Mouse (Mus musculus) layer of hippocampus, adult 11-12 months (tissue): ENCODE data around the gene 4930539E08Rik.

ENCODE experiments used
- DNase-seq: peaks from one replicate; pipeline ENCODE4 v3.0.0; 2022; ENCODE audit warnings: low spot score

Gene 4930539E08Rik

DNA sequence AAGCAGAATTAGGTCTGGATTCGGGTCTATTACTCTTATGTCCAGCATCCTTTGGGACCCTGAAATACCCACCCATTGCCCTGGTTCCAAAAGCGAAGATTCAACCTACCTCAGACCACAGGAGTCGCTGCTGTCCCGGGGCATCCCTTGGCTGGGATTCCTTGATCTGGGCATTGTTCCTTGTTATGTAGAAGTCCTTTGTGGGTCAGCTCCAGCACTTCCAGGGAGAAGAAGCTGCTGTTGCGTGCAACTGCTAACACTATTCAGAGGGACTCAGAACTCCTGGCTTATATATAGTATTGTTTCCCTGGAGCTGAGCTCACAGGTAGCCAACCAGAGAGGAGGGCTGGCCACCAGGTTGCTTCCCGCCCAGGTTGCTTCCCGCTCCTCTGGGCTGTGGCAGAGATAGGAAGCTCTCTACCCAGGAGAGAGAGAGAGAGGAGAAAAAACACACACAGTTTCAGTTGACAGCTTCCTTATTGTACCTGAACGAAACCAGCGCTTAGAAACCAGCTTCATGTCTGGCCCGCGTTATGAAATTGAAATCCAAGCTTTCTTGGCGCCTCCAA lies at the start of gene 4930539E08Rik:
Gene 4930539E08Rik (minus strand): TSS at position 265 of the 569 bp plus-strand sequence.
- DNase-seq = no peak

DNA sequence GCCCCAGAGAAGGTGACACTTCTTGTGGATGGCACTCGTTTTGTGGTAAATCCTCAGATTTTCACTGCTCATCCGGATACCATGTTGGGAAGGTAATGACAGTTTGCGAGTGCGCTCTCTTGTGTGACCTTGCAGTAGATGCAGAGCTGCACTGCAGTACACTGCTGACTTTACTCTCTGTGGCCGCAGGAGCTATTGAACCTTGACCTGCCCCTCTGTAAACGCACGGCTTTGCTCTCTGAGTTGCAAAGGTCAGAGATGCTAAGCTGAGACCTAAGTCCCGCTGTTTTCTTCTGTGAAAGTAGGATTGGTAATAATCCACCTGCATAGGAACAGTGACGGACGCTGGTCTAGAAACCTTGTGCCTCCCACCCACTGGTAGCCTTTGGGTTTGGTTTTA lies 46.5 kb upstream of the 4930539E08Rik start:
- DNase-seq = no peak

DNA sequence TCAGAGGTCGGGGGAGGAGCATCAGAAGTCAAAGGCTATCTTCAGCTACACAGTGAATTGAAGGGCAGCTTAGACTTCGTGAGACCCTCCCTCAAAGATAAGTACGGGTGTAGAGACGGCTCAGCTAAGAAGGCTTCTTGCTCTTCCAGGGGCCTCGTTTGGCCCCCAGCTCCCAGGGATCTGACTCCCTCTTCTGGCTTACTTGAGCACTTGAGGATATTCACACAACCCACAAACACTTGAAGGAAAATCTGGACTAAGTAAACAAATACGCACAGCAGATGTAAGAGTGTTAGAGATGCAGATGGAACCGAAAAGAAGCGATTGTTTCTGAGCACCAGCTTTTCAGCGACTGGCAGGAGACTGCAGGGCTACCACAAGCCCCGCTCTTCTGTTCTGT lies 45.5 kb upstream of the 4930539E08Rik start:
- DNase-seq = no peak

DNA sequence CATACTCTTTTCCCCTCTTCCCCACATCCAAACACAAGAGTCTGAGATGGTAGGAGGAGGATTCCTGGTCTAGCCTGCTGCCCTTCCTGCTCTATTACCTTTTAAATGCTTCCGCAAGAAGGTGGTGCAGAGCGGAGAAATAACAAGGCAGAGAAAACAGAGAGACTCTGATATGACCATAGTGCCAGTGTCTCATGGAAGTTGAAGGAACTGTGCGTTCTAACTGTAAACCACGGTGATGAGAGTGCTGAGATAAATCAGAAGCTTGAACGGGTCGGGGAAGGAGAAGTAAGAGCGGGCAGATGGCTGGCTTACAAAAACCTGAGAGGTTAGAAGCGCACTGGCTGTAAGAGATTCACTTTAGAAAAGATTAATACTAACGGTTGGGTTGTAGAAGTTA lies 39.3 kb upstream of the 4930539E08Rik start:
- DNase-seq = no peak

DNA sequence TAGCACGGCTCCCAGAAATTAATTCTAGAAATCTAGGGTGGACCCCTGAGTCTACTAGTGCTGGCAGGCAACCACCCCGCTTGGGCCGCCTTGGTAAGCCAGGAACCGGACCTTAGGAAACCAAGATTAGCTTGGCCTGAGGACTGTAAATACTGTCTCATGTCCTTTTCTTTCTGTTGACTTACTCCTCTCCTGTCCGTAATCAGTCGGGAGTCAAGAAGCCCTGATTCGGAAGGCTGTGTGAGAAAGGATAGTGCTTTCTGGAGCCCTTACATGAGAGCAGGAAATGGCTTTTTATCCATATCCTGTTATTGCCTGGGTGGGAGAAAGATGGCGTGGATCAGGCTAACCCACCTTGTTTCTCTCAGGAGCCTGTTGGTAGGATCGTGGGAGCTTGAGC lies 38.1 kb upstream of the 4930539E08Rik start:
- DNase-seq = no peak

DNA sequence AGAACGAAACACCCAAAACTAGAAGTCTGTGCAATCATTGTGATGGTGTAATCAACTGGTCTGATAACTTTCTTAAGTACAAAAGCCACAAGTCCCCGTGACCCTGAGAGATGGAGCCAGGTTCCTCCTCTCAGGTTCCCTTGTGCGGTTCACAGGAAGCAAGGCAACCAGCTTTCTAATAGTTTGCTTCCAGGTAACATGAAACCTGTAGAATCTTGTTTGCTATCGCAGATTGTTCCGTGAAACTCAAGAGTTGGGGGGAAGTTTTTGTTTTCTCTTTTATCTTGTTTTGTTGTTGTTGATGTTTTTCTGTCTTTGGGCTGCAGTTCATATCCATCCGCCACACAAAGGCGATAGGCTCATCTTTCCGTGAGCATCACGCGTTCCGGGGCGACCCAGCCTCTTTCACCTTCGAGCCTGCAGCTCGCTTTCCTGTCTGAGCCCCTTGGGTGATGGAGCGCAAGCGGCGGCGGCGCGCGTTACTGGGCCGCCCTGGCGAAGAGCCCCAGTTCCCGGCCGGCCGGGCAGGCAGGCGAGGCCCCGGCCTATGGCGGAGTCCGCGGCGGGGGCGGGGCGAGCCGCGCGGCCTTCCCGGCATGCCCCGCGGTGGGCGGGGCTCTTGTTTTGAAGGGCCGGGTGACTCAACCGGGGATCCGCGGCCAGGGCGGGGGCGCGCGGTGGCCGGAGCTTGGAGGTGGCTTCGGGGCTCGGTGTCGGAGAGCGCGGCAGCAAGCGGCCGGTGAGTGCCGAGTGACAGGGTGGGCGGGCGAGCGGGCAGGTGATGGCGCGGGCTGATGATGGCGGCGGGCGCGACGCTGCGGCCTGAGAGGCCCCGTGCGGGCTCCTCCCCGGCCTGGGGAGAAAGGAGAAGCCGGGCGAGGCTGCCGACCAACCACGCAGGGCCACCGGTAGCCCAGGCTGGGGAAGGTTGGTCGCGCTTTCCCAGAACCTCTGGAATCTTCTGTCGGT lies 37.0 kb upstream of the 4930539E08Rik start, which contains the start of gene Kctd20:
Gene Kctd20 (plus strand): TSS at position 120 of the 969 bp plus-strand sequence.
- DNase-seq = peak; percentile 92

DNA sequence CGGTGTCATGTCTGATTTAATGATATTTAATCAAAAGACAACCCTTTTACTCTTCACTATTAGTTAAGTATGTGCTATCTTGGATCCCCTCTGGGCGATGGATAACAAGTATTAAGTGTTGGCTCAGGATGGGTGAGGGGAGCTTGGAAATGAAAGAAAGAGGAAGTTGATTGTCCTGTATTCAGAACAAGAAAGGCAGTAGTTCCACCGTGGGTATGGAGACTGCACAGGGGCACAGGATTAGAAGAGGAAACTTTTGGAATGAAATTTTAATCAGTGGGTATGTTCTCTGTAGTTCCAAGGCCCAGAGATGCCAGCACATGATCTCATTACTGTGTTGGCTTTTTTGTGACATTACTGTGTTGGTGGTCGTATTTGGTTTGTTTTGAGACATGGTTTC lies 35.6 kb upstream of the 4930539E08Rik start:
- no peak for DNase-seq

DNA sequence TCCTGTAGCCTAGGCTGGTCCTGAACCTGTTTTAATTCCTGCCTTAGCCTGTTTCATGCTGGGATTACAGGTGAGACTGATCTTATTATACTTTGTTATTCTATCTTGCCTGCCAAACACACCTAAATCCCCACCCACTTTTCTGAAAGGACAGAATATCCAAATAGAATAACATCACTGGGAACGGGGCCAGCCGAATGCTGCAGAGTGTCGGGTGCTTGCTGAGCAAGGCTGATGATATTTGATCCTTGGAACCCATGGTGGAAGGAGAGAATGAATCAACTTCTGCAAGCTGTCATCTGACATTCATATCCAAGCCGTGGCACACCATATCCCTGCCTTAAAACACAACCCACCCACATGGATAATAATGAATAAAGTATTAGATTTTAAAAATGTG lies 33.5 kb upstream of the 4930539E08Rik start:
- peak; percentile 48 for DNase-seq

DNA sequence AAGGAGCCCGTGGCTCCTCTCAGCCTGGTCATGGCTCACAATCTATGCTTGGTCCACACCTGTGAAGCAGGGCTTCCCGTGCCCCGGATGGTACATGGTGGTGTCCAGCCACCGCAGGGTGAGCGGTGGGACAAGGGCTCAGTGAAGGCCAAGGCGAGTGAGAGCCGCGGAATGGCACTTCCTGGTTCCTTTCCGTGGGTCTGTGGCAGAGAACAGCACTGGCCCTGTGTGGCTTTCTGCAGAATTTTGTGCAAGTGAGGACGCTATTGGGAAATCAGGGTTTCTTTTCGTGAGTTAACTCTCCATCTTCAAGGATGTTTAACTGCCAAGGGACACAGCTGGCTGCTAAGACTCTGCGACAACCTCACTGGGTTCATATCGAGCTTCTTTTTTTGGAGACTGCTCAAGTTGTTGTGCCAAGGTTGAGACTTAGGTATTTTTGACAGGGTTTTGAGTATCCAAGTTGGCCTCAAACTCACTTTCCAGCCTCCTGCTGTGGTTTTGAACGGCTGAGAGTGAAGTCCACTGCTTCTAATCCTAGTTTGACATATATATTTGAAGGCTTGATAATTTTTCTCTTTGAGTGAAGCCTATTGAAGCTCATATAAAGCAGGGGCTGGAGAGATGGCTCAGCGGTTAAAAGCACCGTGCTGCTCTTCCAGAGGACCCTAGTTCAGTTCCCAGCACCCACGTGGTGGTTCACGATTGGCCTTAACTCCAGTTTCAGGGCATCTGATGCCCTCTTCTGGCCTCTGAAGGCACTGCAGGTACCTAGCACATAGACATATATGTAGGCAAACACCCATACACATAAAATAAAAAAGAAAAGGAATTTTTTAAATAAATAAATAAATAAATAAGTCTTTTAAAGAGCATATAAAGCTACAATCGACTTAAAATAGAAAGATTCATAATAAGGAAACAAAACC lies 32.2 kb upstream of the 4930539E08Rik start:
- no peak for DNase-seq

DNA sequence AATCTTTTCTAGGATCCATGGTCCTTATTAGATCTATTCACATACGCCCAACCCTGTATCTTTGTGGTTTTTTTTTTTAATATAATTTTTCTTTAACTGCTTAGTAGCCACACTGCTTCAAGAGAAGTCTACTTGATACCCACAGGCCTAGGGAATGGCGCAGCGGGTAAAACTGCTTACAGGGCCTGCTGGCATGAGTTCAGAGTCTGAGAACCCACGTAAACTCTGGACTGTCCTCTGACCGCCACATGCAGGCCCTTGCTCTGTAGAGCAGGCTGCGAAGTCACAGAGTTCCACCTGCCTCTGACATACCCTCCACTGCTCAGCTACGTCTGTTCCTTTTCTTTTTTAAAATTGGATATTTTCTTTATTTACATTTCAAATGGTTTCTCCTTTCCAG lies 29.4 kb upstream of the 4930539E08Rik start:
- DNase-seq = no peak

DNA sequence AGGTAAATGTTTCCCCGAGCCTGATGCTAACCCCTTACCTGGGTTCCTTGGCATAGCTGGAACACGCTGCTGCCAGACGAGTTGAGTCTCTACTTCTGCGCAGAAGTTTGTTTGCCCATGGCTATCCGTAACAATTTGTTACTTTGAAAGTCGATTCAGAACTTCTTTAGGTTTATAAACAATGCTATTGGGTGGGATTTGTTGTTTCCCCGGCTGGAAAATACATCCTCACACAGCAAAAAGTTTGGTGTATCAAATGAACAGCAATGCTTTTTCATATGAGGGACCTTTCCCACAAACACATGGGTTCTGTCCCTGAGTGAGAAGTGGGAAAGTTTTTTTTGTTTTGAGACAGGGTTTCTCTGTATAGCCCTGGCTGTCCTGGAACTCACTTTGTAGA lies 28.6 kb upstream of the 4930539E08Rik start, which contains the start of gene Pxt1:
Gene Pxt1 (minus strand): TSS at position 101 of the 400 bp plus-strand sequence.
- no peak for DNase-seq

DNA sequence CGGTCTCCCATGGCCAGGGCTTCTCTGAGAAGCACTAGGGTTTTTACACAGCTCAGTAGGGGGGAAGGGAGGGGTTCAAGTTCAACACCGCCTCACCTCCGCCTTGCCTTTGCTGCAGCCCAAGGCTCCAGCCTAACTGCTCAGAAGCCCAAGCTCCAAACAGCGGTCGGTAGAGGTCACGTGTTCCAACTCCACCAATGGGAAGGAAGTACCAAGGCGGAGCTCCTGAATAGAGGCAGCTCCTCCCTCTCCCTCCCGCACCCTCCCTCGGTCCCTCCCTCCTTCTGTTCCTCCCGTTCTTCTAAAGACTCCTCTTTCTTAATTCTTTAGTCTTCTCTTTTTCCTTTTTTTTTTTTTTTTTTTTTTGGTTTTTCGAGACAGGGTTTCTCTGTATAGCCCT lies 27.0 kb upstream of the 4930539E08Rik start:
- DNase-seq = no peak

DNA sequence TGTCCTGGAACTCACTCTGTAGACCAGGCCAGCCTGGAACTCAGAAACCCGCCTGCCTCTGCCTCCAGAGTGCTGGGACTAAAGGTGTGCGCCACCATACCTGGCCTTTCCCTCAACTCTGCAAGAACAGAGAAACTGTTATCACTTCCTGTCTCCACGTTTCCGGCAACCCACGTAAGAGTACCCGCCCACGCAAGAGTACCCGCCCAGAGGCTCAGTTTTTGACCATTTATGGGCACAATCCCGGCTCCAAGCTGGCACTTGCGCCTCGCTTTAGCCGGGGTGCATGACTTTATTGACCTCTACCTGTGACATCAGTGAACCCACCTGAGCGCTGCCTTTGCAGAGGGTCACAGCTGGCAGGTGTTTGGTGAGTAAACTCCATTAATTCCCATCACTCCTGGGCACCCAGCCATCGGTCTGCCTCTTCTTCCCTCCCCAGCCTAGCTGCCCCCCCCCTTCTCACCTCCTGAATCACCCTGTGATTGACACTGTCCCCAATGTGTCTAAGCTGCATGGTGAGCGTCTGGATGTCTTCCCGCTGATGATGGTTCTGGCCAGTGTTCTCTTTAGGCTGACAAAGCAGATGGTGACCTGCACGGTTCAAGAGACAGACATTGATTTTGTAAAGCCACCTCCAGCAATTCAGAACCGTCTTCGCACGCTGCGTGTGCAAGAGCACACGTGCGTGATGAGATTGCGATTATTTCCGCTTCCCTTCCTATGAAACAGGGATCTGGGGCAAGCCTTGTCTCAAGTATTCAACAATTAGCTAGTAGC lies 25.8 kb upstream of the 4930539E08Rik start:
- no peak for DNase-seq

DNA sequence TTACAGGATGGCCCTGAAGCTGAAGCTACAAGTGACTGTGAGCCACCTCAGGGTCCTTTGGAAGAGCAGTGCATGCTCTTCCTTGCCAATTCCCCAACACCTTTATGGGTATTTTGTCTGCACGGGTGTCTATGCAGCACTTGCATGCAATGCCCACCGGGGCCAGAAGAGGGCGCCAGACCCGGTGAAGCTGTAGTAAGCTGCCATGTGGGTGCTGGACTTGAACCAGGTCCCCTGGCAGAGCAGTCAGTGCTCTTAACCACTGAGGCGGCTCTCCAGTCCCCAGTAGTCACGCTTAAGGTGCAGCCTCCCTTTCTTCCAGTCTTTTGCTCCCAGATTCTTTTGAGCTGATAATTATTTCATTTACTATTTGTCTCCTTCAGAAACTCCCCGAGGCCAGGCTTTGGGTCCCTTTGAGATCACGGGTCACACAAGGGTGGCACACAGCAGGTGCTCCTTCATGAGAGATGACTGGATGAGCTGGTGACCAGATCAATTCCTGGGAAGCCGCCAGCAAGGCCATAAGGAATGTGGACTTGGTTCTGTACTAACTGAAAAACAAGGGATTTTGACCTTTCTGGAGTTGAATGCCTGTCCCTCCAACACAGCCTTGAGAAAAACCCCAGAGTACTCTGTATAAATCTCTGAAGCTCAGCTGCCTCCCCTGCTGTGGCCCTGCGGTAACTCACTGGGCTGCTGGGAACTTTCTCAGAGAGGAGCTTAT lies 21.7 kb upstream of the 4930539E08Rik start:
- no peak for DNase-seq

DNA sequence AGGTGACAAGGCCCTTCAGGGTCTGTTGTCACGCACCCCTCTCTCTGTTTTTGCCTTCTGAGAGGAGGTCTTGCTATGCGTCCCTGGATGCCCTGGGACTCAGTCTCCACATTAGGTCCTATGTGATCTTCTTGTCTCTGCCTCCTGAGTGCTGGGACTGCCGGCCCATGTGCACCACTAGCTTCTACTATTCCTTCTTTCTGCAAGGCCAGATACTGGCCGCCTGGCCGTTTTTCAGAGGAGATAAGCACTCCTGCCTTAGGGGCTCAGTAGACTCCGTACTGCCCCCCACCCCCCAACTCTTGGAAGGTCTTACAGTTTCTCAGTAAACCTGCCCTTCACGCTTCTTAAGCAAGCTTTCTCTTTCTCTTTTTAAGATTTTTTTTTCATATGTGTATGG lies 21.0 kb upstream of the 4930539E08Rik start:
- DNase-seq = no peak

DNA sequence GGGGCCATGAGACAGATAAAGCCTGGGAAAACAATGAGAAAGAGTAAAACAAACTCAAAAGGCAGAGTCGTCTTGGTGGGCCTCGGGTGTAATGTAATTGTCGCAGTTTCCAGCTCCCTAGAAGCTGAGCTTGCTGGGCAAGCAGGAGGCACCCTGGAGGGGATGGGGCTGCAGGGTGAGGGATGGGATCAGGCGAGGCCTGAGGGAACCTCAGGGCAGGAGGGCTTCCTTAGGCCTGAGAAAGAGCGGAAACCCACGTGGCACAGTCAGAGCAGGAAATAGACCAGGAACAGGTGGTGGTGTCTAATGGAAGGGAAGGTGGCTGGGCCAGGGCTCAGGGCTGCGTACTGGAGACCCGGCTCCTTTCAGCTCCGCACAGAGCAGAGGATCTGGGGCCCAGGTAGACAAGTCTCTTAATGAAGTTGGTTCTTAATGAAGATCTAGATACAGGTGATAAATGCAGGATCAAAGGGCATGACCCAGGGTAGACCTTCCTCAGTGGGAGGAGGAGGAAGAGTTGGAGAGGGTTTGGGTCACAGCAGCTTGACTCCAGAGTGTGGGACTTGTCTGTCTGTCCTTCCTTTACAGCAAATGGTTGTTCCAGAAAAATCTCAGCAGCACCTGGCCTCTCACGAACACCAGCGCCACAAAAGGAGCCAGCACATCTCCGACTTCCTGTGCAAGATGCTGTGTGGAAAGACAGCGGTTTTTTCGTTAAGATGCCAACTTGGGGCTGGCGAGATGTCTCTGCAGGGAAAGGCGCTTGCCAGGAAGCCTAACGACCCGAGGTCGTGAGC lies 19.2 kb upstream of the 4930539E08Rik start:
- DNase-seq = no peak

DNA sequence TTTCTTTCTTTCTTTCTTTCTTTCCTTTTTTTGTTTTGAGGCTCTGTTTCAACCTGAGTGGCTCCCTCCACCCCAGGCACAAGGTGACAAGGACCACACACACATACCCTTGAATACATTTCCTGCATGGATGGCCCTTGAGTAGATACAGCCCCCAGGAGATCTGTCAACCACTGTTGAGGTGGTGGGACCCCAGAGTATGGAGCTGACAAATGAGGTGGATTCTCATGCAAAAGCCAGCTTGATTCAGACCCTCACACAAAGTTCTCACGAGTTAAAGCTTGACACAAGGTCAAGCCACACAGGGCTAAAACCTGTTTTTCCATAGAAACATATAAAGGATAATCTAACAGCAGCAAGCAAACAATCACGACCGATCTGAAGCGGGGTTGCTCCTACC lies 17.1 kb upstream of the 4930539E08Rik start:
- no peak for DNase-seq

DNA sequence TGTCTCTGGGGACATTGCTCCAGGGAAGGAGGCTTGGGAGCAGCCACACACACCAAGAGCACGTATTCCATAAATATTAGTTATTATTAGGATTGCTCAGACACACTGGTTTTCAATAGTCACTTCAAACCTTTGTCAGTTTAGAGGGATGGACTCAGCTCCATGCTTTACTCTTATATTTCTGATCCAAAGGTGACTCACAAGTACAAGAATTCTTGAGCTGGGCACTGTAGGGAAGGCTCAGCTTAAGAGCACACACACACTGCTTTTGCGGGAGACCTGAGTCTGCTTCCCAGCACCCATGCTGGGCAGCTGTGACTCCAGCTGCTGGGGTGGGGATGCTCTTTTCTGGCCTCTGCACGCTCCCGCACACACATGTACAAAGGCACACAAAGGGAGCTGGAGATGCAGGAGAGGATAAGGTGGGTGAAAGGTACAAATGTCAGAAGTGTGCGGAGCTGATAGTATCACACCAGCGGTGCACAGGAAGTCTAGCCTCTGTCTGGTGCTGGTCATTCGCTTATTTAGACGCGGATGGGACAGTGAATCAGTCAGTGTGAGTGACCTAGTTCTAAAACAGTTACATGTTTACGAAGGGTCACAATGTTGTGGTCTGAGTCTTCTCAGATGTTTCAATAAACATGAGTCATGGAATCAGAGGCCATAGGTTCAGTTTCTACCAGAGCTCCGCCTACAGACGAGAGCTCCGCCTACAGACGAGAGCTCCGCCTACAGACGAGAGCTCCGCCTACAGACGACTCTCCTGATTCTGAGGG lies 16.5 kb upstream of the 4930539E08Rik start:
- no peak for DNase-seq
